Mouse (Mus musculus) heart, embryonic 10.5 days (tissue): ENCODE data around the gene Chrnd. TPM values are rescaled to one million over a fixed set of nuclear protein-coding genes. Genes with fewer than 3 reads are reported as not detected.

ENCODE experiments used
- DNase-seq: peaks from one replicate; pipeline ENCODE4 v3.0.0-alpha.2; 2017; ENCODE audit warnings: low spot score
- H3K27ac ChIP-seq: fragments of 300-500 bp; sonication (generic); 2 replicates; pipeline ENCODE4 v1.5.1; 2016; ENCODE audit warnings: mild to moderate bottlenecking
- H3K27me3 ChIP-seq: fragments of 300-500 bp; sonication (generic); 2 replicates; pipeline ENCODE4 v1.6.1; 2016; ENCODE audit warnings: mild to moderate bottlenecking; ENCODE audit not compliant: poor library complexity, insufficient read depth, severe bottlenecking
- H3K36me3 ChIP-seq: fragments of 300-500 bp; sonication (generic); 2 replicates; pipeline ENCODE4 v1.6.1; 2016; ENCODE audit warnings: mild to moderate bottlenecking, moderate library complexity
- H3K4me1 ChIP-seq: fragments of 300-500 bp; sonication (generic); 2 replicates; pipeline ENCODE4 v1.6.1; 2016; ENCODE audit warnings: mild to moderate bottlenecking
- H3K4me3 ChIP-seq: fragments of 300-500 bp; sonication (generic); 2 replicates; pipeline ENCODE4 v1.5.1; 2016; ENCODE audit warnings: mild to moderate bottlenecking, moderate library complexity
- H3K9me3 ChIP-seq: fragments of 300-500 bp; sonication (generic); 2 replicates; pipeline ENCODE4 v1.6.1; 2016; ENCODE audit warnings: mild to moderate bottlenecking, moderate library complexity
- WGBS: fragments of 180-500 bp; shearing (Covaris S2); methylation state at CpG from one replicate; pipeline ENCODE4 v1.1.7; 2016; 5-methylcytosine and 5-hydroxymethylcytosine counted together
- polyA plus RNA-seq: library from polyadenylated mRNA; unstranded; fragments of >200 nt; fragmentation: Nextera tagmentation; extraction: Ambion mirVana; gene quantifications from 2 replicates; pipeline ENCODE4 v1.2.1, GENCODE M21; 2016

Gene Chrnd
- polyA plus RNA-seq, 1 experiment from 2014 or later, result 0.13 TPM

GRCm38 (mm10) chr1:87187037-87187355, 3.4 kb upstream of the Chrnd start:
- Histone ChIP-seq H3K27me3 (peaks cover 98% of the 10 kb centered on the region), H3K4me1 (peaks cover 15% of the 10 kb centered on the region; the same call in 1 of the 2 replicates), H3K9me3 (no peaks in the 10 kb centered on the region), H3K4me3 (peak overlapping the region; percentile 70), H3K36me3 (no peaks in the 10 kb centered on the region), H3K27ac (peak overlapping the region; percentile 77)
- WGBS, result under 1% methylated on average over 15 of the region's 15 CpGs
- peak; percentile 88 for DNase-seq

- WGBS, result 72% methylated on average over 9 of the region's 9 CpGs
- DNase-seq, result no peak
- Histone ChIP-seq H3K36me3 (no peaks in the 10 kb centered on the region), H3K27me3 (peaks cover 13% of the 10 kb centered on the region; the same call in 1 of the 2 replicates), H3K9me3 (no peaks in the 10 kb centered on the region), H3K4me1 (peaks cover 10% of the 10 kb centered on the region; the same call in 1 of the 2 replicates), H3K4me3 (no peak overlapping the region), H3K27ac (no peak overlapping the region)
Observed at GRCm38 (mm10) chr1:87197296-87197695, 6.9 kb downstream of the Chrnd start.

GRCm38 (mm10) chr1:87198119-87199065, 8.0 kb downstream of the Chrnd start:
- H3K9me3 ChIP-seq, result no peaks in the 10 kb centered on the region
- H3K4me1 ChIP-seq, result peaks cover 10% of the 10 kb centered on the region; the same call in 1 of the 2 replicates
- peak overlapping the region; percentile 84 for H3K27ac ChIP-seq
- no peak for DNase-seq
- H3K36me3 ChIP-seq, result no peaks in the 10 kb centered on the region
- no peak overlapping the region for H3K4me3 ChIP-seq
- 65% methylated on average over 12 of the region's 12 CpGs for WGBS
- 0 out of 2 replicates have a peak, but pooled peaks cover 4% of the 10 kb centered on the region for H3K27me3 ChIP-seq

- 21% methylated on average over 2 of the region's 2 CpGs for WGBS
- no peak overlapping the region for H3K4me3 ChIP-seq
- H3K9me3 ChIP-seq, result no peaks in the 10 kb centered on the region
- peaks cover 16% of the 10 kb centered on the region for H3K27me3 ChIP-seq
- H3K36me3 ChIP-seq, result no peaks in the 10 kb centered on the region
- H3K4me1 ChIP-seq, result peaks cover 20% of the 10 kb centered on the region
- no peak overlapping the region for H3K27ac ChIP-seq
- DNase-seq, result no peak
Observed at GRCm38 (mm10) chr1:87200811-87201210, 10.4 kb downstream of the Chrnd start.

GRCm38 (mm10) chr1:87201848-87202247, 11.4 kb downstream of the Chrnd start:
- H3K36me3 ChIP-seq, result no peaks in the 10 kb centered on the region
- no peak overlapping the region for H3K27ac ChIP-seq
- 52% methylated on average over 1 of the region's 1 CpGs for WGBS
- no peak overlapping the region for H3K4me3 ChIP-seq
- H3K27me3 ChIP-seq, result peaks cover 27% of the 10 kb centered on the region
- no peak for DNase-seq
- H3K9me3 ChIP-seq, result no peaks in the 10 kb centered on the region
- H3K4me1 ChIP-seq, result peaks cover 29% of the 10 kb centered on the region

DNA sequence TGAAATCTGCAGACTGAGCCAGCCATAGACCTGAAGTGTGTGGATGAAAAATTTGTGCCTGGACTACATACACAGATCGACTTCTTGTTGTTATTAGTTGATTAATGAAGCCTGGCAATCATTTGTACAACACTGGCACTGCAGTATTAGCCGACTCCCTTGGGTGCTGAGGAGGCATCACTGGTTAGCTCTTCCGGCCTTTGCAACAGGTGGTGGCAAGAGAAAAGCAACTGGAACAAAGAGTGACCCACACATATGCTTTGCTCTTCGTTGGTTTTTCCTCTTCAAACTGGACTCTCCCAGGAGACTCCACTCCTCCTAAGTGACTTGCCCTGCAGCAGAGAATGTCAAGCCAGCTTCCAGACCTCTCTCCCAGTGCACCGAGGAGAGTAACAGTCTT, 13.4 kb downstream of the Chrnd start:
- WGBS, result 75% methylated on average over 5 of the region's 5 CpGs
- peaks cover 23% of the 10 kb centered on the region for H3K4me1 ChIP-seq
- H3K27ac ChIP-seq, result no peak overlapping the region
- H3K4me3 ChIP-seq, result no peak overlapping the region
- H3K27me3 ChIP-seq, result peaks cover 46% of the 10 kb centered on the region
- DNase-seq, result no peak
- H3K36me3 ChIP-seq, result no peaks in the 10 kb centered on the region
- no peaks in the 10 kb centered on the region for H3K9me3 ChIP-seq

DNA sequence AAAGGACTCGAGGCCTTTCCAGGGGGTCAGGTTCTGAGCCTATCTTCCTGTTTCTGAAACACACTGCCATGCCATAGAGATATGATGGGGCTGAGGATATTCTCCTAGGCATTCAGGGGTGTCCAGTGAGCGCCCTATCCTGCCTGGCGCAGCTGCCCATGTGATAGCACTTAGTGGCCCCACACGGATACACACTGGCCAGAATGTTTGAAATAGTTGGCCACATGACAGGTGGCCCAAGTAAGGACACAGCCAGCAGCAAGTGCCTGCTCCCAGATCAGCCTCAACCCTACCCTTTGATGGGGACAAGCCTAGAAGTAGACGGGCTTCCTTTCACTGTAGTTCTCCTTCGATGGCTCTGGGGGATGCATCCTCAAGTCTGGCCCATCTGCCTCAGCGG, 14.1 kb downstream of the Chrnd start, which contains the start of gene Chrng:
Chrng (plus strand) TSS at position 193 of the 400 bp plus-strand sequence.
- H3K9me3 ChIP-seq, result no peaks in the 10 kb centered on the region
- H3K4me3 ChIP-seq, result no peak within 1 kb of the TSS
- peaks cover 19% of the 10 kb centered on the region for H3K4me1 ChIP-seq
- peaks cover 52% of the 10 kb centered on the region for H3K27me3 ChIP-seq
- H3K27ac ChIP-seq, result no peak within 1 kb of the TSS
- 89% methylated on average over 7 of the region's 7 CpGs for WGBS
- H3K36me3 ChIP-seq, result no peaks in the 10 kb centered on the region
- DNase-seq, result no peak

GRCm38 (mm10) chr1:87205038-87205437, 14.6 kb downstream of the Chrnd start:
- WGBS, result 55% methylated on average over 6 of the region's 6 CpGs
- no peak for DNase-seq

GRCm38 (mm10) chr1:87205502-87205901, 15.1 kb downstream of the Chrnd start:
- Histone ChIP-seq H3K36me3 (no peaks in the 10 kb centered on the region), H3K27ac (0 out of 2 replicates have a peak overlapping the region, but pooled peaks have one; percentile 19), H3K4me3 (no peak overlapping the region), H3K4me1 (peaks cover 19% of the 10 kb centered on the region), H3K27me3 (peaks cover 53% of the 10 kb centered on the region), H3K9me3 (no peaks in the 10 kb centered on the region)
- WGBS, result 42% methylated on average over 3 of the region's 3 CpGs
- DNase-seq, result no peak

More at GRCm38 (mm10) chr1:87205038-87205437, 14.6 kb downstream of the Chrnd start:
- peaks cover 19% of the 10 kb centered on the region for H3K4me1 ChIP-seq
- H3K9me3 ChIP-seq, result no peaks in the 10 kb centered on the region
- H3K27me3 ChIP-seq, result peaks cover 52% of the 10 kb centered on the region
- H3K27ac ChIP-seq, result no peak overlapping the region
- no peak overlapping the region for H3K4me3 ChIP-seq
- no peaks in the 10 kb centered on the region for H3K36me3 ChIP-seq

DNA sequence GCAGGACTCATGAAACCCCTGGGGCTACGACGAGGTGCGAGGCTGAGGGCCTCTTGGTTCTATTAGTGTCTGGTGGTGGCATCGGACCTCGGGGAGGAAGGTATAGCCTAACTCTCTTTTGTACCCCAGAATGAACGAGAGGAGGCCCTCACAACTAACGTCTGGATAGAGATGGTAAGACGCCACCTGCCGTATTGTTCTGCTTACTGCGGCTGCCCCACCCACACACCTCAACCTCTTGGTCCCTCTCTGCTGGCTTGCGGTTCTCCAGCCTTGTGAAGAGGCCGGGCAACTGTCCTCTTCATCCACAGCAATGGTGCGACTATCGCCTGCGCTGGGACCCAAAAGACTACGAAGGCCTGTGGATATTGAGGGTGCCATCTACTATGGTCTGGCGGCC, 15.9 kb downstream of the Chrnd start:
- Histone ChIP-seq H3K9me3 (no peaks in the 10 kb centered on the region), H3K27ac (no peak overlapping the region), H3K4me1 (peaks cover 19% of the 10 kb centered on the region), H3K36me3 (no peaks in the 10 kb centered on the region), H3K27me3 (peaks cover 56% of the 10 kb centered on the region), H3K4me3 (no peak overlapping the region)
- WGBS, result 15% methylated on average over 17 of the region's 17 CpGs
- DNase-seq, result no peak

GRCm38 (mm10) chr1:87211431-87211830, 21.0 kb downstream of the Chrnd start:
- H3K9me3 ChIP-seq, result no peaks in the 10 kb centered on the region
- H3K4me1 ChIP-seq, result peaks cover 25% of the 10 kb centered on the region
- 77% methylated on average over 4 of the region's 4 CpGs for whole genome bisulfite sequencing
- H3K4me3 ChIP-seq, result no peak overlapping the region
- H3K36me3 ChIP-seq, result no peaks in the 10 kb centered on the region
- no peak overlapping the region for H3K27ac ChIP-seq
- peaks cover 33% of the 10 kb centered on the region for H3K27me3 ChIP-seq
- no peak for DNase-seq

DNA sequence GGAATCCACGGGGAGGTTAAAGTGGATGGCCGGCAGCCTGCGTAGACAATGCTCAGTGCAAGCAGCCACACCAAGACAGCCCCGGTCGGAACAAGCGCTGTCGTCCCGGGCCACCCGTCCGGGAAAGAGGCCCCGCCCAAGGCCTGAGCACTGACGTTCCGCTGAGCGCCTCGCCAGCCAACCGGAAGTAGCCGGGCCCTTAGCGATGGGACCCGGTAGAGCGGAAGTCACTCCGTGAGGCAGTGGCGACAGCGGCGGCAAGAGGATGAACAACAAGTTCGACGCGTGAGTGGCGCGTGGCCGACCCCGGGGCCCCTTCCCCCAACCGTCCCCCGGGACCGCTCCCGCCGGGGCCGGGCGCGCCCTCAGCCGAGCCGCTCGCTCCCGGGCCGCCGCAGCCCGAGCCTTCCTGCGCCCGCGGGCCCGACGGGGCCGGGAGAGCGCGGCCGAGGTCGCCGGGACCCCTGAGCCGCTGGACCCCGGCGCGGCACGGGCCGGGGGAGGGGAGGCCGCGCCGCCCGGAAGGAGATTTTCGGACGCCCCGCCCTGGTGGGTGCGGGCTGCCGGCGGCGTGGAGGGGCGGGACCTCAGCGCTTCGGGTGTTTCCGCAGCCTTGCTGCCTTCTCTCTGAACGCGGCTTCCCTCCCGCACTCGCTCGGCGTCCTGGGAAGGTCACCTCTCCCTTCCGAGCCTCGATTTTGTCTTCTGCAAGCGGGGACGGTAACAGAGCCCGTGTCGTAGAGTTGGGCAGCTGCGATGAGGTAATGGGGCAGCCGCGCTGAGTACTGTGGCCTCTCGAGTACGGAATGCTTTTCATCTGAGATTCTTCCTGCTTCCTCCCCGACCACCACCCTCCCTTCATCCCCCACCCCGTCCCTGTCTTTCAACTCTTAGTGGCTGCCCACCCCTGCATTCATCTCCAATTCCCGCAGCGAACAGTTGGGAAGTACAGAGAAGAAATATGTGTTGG, 23.6 kb downstream of the Chrnd start, which contains the start of gene Eif4e2:
Eif4e2 (plus strand) TSS at position 180 of the 970 bp plus-strand sequence.
- Histone ChIP-seq H3K27me3 (peaks cover 8% of the 10 kb centered on the region), H3K36me3 (peaks cover 3% of the 10 kb centered on the region; the same call in 1 of the 2 replicates), H3K4me1 (peaks cover 23% of the 10 kb centered on the region), H3K4me3 (peak within 1 kb of the TSS; percentile 93), H3K9me3 (no peaks in the 10 kb centered on the region), H3K27ac (peak within 1 kb of the TSS; percentile 100)
- DNase-seq, result peak; percentile 98
- WGBS, result under 1% methylated on average over 95 of the region's 99 CpGs
